Mouse (Mus musculus): ENCODE results near the gene Sipa1l1. TPM values are rescaled to one million over a fixed set of nuclear protein-coding genes. Genes with fewer than 3 reads are reported as not detected.

The Sipa1l1 gene
- polyA plus RNA-seq, 1 experiment from 2014 or later, result 39.0 TPM

DNA sequence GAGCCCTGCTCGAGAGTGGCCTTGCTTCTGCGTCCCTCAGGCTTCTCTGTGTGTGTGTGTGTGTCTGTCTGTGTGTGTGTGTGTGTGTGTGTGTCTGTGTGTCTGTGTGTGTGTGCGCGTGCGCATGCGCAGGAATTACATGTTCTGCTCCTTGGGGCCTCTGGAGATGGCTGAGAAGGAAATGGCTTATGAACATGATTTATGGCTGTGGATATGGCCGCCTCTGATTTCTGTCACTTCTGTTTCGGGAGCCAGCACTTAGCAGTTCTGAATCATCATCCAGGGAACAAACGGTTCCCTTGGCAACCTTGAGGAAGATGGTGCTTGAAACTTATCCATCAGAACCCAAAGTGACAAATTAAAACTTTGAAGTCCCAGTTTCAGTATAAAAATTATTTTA lies 265.5 kb downstream of the Sipa1l1 start:
- peaks cover 69% of the 10 kb centered on the region for H3K36me3 ChIP-seq
- no peak overlapping the region for H3K4me3 ChIP-seq
- H3K9me3 ChIP-seq, result no peaks in the 10 kb centered on the region
- 75% methylated on average over 9 of the region's 9 CpGs for WGBS
- no peak overlapping the region for H3K9ac ChIP-seq
- H3K4me1 ChIP-seq, result no peaks in the 10 kb centered on the region
- no peak overlapping the region for H3K27ac ChIP-seq
- no peaks in the 10 kb centered on the region for H3K27me3 ChIP-seq
- no peak for ATAC-seq (ENCODE audit: insufficient number of reproducible peaks, low FRiP score, low TSS enrichment, low read depth)
- H3K4me2 ChIP-seq, result no peak overlapping the region

DNA sequence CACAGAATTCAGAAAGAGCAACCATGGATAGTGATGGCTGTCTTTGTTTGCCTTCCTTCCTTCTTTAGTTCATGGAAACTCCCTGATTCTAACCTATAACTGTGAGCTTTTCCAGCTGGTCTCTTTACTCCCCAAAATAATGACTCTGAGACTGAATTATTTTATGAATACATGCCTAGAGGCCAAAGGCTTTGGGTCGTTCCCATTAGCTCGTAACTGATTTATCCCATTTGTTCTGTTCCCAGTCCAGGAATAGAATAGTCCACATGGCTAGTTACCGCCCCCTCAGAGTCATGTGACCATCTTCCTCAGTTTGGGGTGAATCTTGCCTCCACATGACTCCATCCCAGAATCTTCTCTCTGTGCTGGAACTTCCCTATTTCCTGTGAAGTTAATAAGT lies 272.4 kb downstream of the Sipa1l1 start:
- no peaks in the 10 kb centered on the region for H3K27me3 ChIP-seq
- no peak overlapping the region for H3K4me3 ChIP-seq
- H3K36me3 ChIP-seq, result peaks cover 60% of the 10 kb centered on the region
- 60% methylated on average over 3 of the region's 3 CpGs for WGBS
- H3K9ac ChIP-seq, result no peak overlapping the region
- no peaks in the 10 kb centered on the region for H3K9me3 ChIP-seq
- no peaks in the 10 kb centered on the region for H3K4me1 ChIP-seq
- no peak overlapping the region for H3K4me2 ChIP-seq
- ATAC-seq (ENCODE audit: insufficient number of reproducible peaks, low FRiP score, low TSS enrichment, low read depth), result no peak
- H3K27ac ChIP-seq, result no peak overlapping the region

DNA sequence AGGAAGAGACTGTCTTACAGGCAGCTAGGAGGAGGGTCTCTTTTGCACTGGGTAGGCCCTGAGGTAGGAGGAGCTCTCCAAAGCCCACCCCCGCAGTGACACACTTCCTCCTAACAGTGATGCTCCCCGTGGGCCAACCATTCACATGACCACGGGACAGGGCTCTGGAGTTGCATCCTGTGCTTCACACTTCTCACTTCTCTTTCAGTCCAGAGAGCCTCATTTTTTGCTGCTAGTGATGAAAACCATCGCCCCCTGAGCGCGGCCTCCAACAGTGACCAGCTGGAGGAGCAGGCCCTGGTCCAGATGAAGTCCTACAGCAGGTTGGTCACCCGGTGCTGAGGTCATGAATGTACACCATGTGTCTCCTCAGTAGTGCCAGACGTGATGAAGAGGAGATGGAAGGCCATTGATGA lies 277.5 kb downstream of the Sipa1l1 start:
- Histone ChIP-seq H3K4me1 (peaks cover 7% of the 10 kb centered on the region; the same call in 1 of the 2 replicates), H3K9ac (no peak overlapping the region), H3K9me3 (no peaks in the 10 kb centered on the region), H3K4me2 (no peak overlapping the region), H3K27ac (no peak overlapping the region), H3K27me3 (no peaks in the 10 kb centered on the region), H3K36me3 (peaks cover 38% of the 10 kb centered on the region), H3K4me3 (no peak overlapping the region)
- 87% methylated on average over 8 of the region's 8 CpGs for whole genome bisulfite sequencing
- ATAC-seq (ENCODE audit: insufficient number of reproducible peaks, low FRiP score, low TSS enrichment, low read depth), result no peak

DNA sequence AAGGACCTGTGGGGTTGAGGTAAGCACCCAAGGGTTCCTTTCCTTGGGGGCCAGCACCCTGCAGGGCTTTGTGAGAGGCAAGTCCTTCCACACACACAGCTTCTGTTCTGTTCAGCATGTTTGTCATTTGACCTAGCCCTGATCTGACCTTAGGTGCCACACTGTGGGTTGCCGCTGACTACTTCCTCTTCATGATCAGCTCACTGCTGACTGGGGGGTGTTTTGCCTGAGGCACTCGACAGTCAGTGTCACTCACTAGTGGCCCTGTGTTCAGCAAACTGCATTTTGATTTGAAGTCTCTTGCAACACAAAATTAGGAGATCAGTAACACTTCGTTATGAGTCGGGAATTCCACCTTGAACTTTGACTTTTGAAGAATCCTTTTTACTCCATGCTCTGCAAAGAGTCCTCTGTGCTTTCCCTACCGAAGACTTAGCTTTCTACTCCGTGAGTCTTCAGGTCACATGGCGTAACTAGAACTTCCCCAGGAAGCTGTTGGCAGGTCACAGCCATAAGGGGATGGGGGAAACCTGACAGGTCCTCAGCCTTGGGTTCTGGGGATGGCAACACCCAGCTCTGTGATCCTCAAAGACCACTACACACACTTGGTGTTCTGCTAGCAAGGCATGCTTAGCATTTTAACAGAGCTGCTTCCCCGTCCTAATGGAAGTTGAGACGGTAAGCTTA lies 279.2 kb downstream of the Sipa1l1 start:
- no peak overlapping the region for H3K4me3 ChIP-seq
- H3K27me3 ChIP-seq, result no peaks in the 10 kb centered on the region
- peaks cover 7% of the 10 kb centered on the region; the same call in 1 of the 2 replicates for H3K4me1 ChIP-seq
- 78% methylated on average over 9 of the region's 9 CpGs for whole genome bisulfite sequencing
- H3K27ac ChIP-seq, result no peak overlapping the region
- no peak for ATAC-seq (ENCODE audit: insufficient number of reproducible peaks, low FRiP score, low TSS enrichment, low read depth)
- peaks cover 37% of the 10 kb centered on the region for H3K36me3 ChIP-seq
- no peaks in the 10 kb centered on the region for H3K9me3 ChIP-seq
- H3K4me2 ChIP-seq, result no peak overlapping the region
- H3K9ac ChIP-seq, result no peak overlapping the region

DNA sequence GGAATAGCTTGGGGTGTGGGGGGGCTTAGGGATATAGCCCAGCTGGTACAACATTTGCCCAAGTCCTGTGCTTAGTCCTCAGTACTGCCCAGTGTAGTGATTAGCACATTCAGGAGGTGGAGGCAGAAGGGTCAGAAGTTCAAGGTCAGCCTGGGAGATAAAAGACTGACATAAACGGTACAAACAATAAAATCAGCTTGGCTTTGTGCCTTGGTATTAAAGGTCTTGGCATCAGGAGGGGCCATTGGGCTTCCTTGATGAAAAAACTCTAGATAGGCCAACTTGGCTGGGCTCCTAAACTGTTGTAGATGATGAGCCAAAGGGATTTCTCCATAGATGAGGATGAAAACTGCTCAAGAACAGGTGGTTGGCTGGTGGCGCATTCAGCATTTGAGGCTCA lies 283.3 kb downstream of the Sipa1l1 start:
- H3K4me2 ChIP-seq, result no peak overlapping the region
- H3K9ac ChIP-seq, result no peak overlapping the region
- no peak overlapping the region for H3K27ac ChIP-seq
- H3K4me1 ChIP-seq, result peaks cover 7% of the 10 kb centered on the region; the same call in 1 of the 2 replicates
- no peaks in the 10 kb centered on the region for H3K9me3 ChIP-seq
- no peak overlapping the region for H3K4me3 ChIP-seq
- peaks cover 19% of the 10 kb centered on the region for H3K36me3 ChIP-seq
- ATAC-seq (ENCODE audit: insufficient number of reproducible peaks, low FRiP score, low TSS enrichment, low read depth), result no peak
- H3K27me3 ChIP-seq, result no peaks in the 10 kb centered on the region
- 78% methylated on average over 2 of the region's 2 CpGs for WGBS

DNA sequence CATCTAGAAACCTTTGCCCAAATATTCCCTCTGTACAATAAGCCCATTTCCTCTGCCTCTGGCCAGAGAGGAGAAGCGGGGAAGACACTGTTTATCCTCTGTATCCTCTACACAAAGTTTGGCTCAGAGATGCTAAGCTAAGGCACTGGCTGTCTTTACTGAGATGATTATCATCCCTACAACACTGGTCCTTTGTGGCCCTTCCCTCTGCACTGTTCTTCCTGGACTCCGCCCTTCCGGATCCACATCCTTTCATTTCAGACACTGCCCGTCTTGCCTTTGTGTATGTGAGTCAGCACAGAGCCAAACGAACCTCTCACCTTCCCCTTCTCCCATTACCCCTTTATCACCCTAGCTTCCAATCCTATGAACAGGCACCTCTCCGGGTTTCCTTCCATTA lies 285.3 kb downstream of the Sipa1l1 start:
- H3K36me3 ChIP-seq, result 0 out of 2 replicates have a peak, but pooled peaks cover 4% of the 10 kb centered on the region
- H3K9ac ChIP-seq, result no peak overlapping the region
- H3K4me1 ChIP-seq, result peaks cover 7% of the 10 kb centered on the region; the same call in 1 of the 2 replicates
- no peak for ATAC-seq (ENCODE audit: insufficient number of reproducible peaks, low FRiP score, low TSS enrichment, low read depth)
- H3K27ac ChIP-seq, result no peak overlapping the region
- 86% methylated on average over 6 of the region's 6 CpGs for WGBS
- H3K4me2 ChIP-seq, result no peak overlapping the region
- H3K4me3 ChIP-seq, result no peak overlapping the region
- no peaks in the 10 kb centered on the region for H3K27me3 ChIP-seq
- H3K9me3 ChIP-seq, result no peaks in the 10 kb centered on the region

DNA sequence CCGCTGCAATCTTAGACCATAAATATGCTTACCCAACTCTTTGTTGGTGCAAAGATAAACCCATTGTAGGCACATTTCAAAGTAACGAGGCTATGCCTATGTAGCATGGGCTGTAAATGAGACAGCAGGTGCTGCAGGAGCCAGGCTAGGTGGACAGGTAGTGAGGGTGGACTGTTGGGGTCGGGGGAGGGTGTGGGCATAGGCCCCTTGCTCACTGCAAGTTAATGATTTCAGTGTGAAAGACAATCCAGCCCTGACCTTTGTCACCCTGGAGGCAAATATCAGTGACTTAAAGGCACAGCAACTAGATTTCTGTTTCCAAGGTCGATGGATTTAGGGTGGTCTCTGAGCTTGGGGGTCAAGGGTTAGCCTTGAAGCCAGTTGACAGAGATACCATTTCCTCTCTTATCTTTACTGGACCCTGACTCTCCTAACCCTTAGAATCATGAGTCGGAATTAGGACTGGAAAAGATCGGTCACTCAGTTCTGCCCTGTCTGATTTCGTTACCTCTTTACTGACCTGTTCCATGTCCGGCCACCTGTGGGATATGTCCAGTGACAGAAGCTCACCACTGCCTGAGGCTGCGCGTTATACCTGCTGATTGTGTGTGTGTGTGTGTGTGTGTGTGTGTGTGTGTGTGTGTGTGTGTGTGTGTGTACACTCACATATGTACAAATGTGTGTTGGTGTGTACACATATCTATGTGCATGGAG lies 286.7 kb downstream of the Sipa1l1 start:
- H3K4me2 ChIP-seq, result no peak overlapping the region
- peaks cover 3% of the 10 kb centered on the region; the same call in 1 of the 2 replicates for H3K4me1 ChIP-seq
- H3K9me3 ChIP-seq, result no peaks in the 10 kb centered on the region
- no peak overlapping the region for H3K4me3 ChIP-seq
- 72% methylated on average over 10 of the region's 10 CpGs for WGBS
- H3K9ac ChIP-seq, result no peak overlapping the region
- H3K27me3 ChIP-seq, result no peaks in the 10 kb centered on the region
- H3K36me3 ChIP-seq, result 0 out of 2 replicates have a peak, but pooled peaks cover 3% of the 10 kb centered on the region
- ATAC-seq (ENCODE audit: insufficient number of reproducible peaks, low FRiP score, low TSS enrichment, low read depth), result no peak
- no peak overlapping the region for H3K27ac ChIP-seq

DNA sequence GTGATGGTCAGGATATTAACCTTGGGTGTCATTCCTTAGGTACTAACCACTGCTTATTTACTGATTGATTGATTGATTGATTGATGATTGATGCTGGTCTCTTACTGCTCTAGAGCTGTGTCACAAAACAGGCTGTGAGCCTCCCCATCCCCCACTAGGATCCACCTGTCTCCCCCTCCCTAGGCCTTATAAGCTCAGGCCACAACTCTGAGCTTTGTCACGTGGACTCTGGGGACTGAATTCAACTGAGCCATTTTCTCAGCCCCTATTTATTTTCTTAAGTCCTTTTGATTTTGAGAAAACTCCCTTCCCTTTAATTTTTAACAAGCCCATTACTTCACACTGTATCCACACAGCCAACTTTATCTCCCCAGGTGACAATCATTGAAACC lies 287.3 kb downstream of the Sipa1l1 start:
- Histone ChIP-seq H3K36me3 (0 out of 2 replicates have a peak, but pooled peaks cover 3% of the 10 kb centered on the region), H3K4me1 (no peaks in the 10 kb centered on the region), H3K4me2 (no peak overlapping the region), H3K9ac (no peak overlapping the region), H3K9me3 (no peaks in the 10 kb centered on the region), H3K27me3 (no peaks in the 10 kb centered on the region), H3K27ac (no peak overlapping the region), H3K4me3 (no peak overlapping the region)
- WGBS, result 58% methylated on average over 1 of the region's 1 CpGs
- no peak for ATAC-seq (ENCODE audit: insufficient number of reproducible peaks, low FRiP score, low TSS enrichment, low read depth)

DNA sequence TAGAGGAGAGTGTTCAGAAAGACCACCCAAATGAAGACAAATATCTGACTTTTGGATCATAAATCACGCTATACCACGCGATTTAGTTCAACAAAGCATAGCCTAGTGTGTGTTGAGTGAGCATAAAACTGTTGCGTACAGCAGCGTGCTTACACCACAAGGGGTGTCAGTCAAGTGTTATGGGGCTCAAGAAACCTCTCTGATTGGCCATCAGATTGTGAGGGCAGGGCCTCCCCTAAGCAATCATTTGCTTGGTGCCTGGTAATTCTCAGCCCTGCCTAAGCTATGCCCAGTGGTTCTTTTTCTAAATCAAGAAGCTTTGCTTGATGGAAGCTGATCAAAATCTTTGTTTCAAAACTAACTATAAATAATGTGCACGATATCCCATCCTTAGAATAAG lies 288.5 kb downstream of the Sipa1l1 start:
- Histone ChIP-seq H3K4me1 (no peaks in the 10 kb centered on the region), H3K9me3 (no peaks in the 10 kb centered on the region), H3K36me3 (0 out of 2 replicates have a peak, but pooled peaks cover 2% of the 10 kb centered on the region), H3K4me2 (no peak overlapping the region), H3K9ac (no peak overlapping the region), H3K27me3 (no peaks in the 10 kb centered on the region), H3K4me3 (no peak overlapping the region), H3K27ac (no peak overlapping the region)
- WGBS, result 88% methylated on average over 6 of the region's 6 CpGs
- no peak for ATAC-seq (ENCODE audit: insufficient number of reproducible peaks, low FRiP score, low TSS enrichment, low read depth)

DNA sequence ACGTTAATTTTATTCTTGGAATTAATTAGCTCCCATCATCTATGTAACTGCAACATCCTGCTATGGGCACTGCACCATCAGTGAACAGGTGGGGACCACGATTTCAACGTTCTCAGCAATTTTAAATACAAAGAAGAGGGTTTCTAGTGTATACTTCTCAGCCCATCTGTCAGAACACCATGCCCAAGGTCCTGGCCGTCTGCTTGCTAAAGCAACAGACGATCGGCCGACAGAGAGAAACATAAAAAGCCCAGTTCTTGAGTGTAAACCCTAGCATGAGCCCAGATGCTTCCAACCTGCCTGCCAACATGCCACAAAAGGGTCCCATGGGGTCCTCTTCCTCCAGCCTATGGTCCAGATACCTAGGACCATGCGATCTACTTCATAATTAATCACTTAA lies 288.9 kb downstream of the Sipa1l1 start:
- no peaks in the 10 kb centered on the region for H3K4me1 ChIP-seq
- H3K4me3 ChIP-seq, result no peak overlapping the region
- H3K4me2 ChIP-seq, result no peak overlapping the region
- no peaks in the 10 kb centered on the region for H3K36me3 ChIP-seq
- no peaks in the 10 kb centered on the region for H3K9me3 ChIP-seq
- H3K27me3 ChIP-seq, result no peaks in the 10 kb centered on the region
- no peak overlapping the region for H3K27ac ChIP-seq
- H3K9ac ChIP-seq, result no peak overlapping the region
- ATAC-seq (ENCODE audit: insufficient number of reproducible peaks, low FRiP score, low TSS enrichment, low read depth), result no peak
- WGBS, result 87% methylated on average over 8 of the region's 8 CpGs

DNA sequence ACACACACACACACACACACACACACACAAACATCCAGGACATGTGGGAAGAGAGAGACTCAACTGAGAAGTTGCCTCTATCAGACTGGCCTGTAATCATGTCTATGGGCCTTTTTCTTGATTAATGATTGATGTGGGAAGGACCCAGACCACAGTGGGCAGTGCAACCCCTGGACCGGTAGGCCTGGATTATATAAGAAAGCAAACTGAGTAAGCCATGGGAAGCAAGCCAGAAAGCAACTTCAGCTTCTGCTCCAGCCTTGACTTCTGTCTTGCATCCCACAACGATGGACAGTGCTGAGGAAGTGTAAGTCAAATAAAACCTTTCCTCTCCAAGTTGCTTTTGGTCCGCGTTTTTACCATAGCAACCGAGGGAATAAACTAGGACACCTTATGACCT lies 298.1 kb downstream of the Sipa1l1 start:
- WGBS, result 74% methylated on average over 5 of the region's 5 CpGs
- ATAC-seq (ENCODE audit: insufficient number of reproducible peaks, low FRiP score, low TSS enrichment, low read depth), result no peak

DNA sequence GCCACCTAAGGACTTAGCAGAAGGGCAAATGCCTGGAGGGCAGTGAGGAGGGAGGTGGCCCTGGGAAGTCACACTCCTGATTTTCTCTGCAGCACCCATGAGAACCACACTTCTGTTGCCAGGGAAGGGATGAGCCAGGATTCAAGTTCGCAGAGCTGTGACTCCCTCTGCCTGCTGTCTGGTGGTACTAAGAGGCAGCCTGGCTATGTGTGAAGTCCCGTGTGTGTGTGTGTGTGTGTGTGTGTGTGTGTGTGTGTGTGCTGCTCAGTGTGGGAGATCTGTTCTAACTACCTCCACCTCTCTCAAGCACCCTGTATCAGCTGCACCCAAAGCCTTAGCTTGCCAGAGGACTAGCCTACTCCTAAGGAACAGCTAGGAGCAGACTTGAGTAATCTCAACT lies 298.5 kb downstream of the Sipa1l1 start:
- no peaks in the 10 kb centered on the region for H3K27me3 ChIP-seq
- H3K9ac ChIP-seq, result no peak overlapping the region
- H3K27ac ChIP-seq, result no peak overlapping the region
- H3K36me3 ChIP-seq, result no peaks in the 10 kb centered on the region
- ATAC-seq (ENCODE audit: insufficient number of reproducible peaks, low FRiP score, low TSS enrichment, low read depth), result no peak
- H3K4me2 ChIP-seq, result no peak overlapping the region
- 67% methylated on average over 2 of the region's 2 CpGs for WGBS
- no peaks in the 10 kb centered on the region for H3K9me3 ChIP-seq
- no peak overlapping the region for H3K4me3 ChIP-seq
- peaks cover 11% of the 10 kb centered on the region for H3K4me1 ChIP-seq

More for the DNA sequence above, 298.1 kb downstream of the Sipa1l1 start:
- H3K4me2 ChIP-seq, result no peak overlapping the region
- no peaks in the 10 kb centered on the region for H3K9me3 ChIP-seq
- H3K36me3 ChIP-seq, result no peaks in the 10 kb centered on the region
- peaks cover 11% of the 10 kb centered on the region for H3K4me1 ChIP-seq
- H3K27me3 ChIP-seq, result no peaks in the 10 kb centered on the region
- H3K4me3 ChIP-seq, result no peak overlapping the region
- no peak overlapping the region for H3K27ac ChIP-seq
- no peak overlapping the region for H3K9ac ChIP-seq
